Mouse (Mus musculus): ENCODE measurements around the gene Tmigd3.

DNA sequence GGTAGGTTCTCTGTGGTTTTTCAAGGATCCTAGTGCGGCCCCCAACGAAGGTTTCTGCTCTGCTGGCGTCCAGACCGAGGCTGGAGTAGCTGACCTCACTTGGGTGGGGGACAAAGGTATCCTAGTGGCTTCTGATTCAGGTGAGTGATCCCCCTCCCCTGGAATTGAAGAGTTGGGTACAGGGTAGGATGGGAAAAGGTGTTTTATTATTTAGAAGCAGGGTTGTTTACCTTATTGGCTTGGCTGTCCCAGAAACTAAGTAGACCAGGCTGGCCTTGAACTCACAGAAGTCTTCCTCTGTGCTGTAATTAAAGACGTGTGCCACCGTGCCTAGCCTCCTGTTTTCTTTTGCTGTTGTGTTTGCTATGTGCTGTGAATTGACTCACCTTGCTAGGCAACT lies 89.3 kb downstream of the Tmigd3 start, which contains the start of gene Atp5f1:
- no peak for TF ChIP-seq CTCF (IDR thresholded peaks at IDR 0.05; ENCODE audit: control insufficient read depth, insufficient read depth, low read length)
- no peak for TF ChIP-seq POLR2A (IDR thresholded peaks at IDR 0.05; ENCODE audit: borderline replicate concordance, control insufficient read depth, low read depth, low read length)
